Mouse (Mus musculus) midbrain, embryonic 13.5 days (tissue): Measurements from ENCODE around the gene Stmn1. TPM values are rescaled to one million over a fixed set of nuclear protein-coding genes. Genes with fewer than 3 reads are reported as not detected.

Experiments used
- ATAC-seq: fragments of 200-750 bp; cut with Nextera tagmentation; 2 replicates; pipeline ENCODE4 v1.8.0; 2017; ENCODE audit warnings: mild to moderate bottlenecking, moderate TSS enrichment, moderate library complexity
- H3K27ac ChIP-seq: fragments of 300-500 bp; sonication (generic); 2 replicates; pipeline ENCODE4 v1.5.1; 2015; ENCODE audit warnings: inconsistent platforms, mild to moderate bottlenecking, moderate library complexity
- H3K27me3 ChIP-seq: fragments of 300-500 bp; sonication (generic); 2 replicates; pipeline ENCODE4 v1.6.1; 2015; ENCODE audit warnings: mild to moderate bottlenecking, inconsistent platforms
- H3K36me3 ChIP-seq: fragments of 300-500 bp; sonication (generic); 2 replicates; pipeline ENCODE4 v1.6.1; 2015; ENCODE audit warnings: mild to moderate bottlenecking, inconsistent platforms
- H3K4me1 ChIP-seq: fragments of 300-500 bp; sonication (generic); replicated peaks from 2 replicates; pipeline ENCODE4 v1.6.1; 2015; ENCODE audit warnings: inconsistent platforms
- H3K4me2 ChIP-seq: fragments of 300-500 bp; sonication (generic); replicated peaks from 2 replicates; pipeline ENCODE4 v1.6.1; 2015; ENCODE audit warnings: moderate library complexity, mild to moderate bottlenecking, inconsistent platforms
- H3K4me3 ChIP-seq: fragments of 300-500 bp; sonication (generic); replicated peaks from 2 replicates; pipeline ENCODE4 v1.5.1; 2015; ENCODE audit warnings: mild to moderate bottlenecking, inconsistent platforms
- H3K9ac ChIP-seq: fragments of 300-500 bp; sonication (generic); replicated peaks from 2 replicates; pipeline ENCODE4 v1.6.1; 2015; ENCODE audit warnings: mild to moderate bottlenecking, inconsistent platforms
- H3K9me3 ChIP-seq: fragments of 300-500 bp; sonication (generic); 2 replicates; pipeline ENCODE4 v1.6.1; 2016; ENCODE audit warnings: mild to moderate bottlenecking, inconsistent platforms
- WGBS: fragments of 180-500 bp; shearing (Covaris S2); methylation state at CpG from one replicate; pipeline ENCODE4 v1.1.7; 2015; 5-methylcytosine and 5-hydroxymethylcytosine counted together
- polyA plus RNA-seq: library from polyadenylated mRNA; unstranded; fragments of >200 nt; fragmentation: Nextera tagmentation; extraction: Ambion mirVana; gene quantifications from 2 replicates; pipeline ENCODE4 v1.2.1, GENCODE M21; 2015

Gene Stmn1
- polyA plus RNA-seq, 1 experiment from 2014 or later = 7,568 TPM

DNA sequence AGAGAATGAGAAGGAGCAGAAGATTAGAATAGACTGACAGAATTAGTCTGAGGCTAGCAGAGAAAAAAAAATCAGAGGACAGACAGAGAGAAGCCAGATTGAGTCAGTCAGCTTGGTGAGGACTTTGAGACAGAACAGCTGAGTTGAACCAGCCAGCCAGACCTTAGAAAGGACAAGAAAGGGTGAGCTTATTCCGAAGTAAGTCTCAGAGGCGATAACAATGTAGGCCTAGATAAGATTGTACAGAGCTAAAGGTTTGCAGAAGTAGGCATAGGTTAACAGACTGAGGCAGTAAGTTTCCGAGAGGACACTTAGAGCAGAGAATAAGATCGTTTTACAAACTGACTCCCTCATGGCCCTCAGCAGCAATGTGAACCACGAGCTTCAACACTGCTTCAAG lies 6.9 kb upstream of the Stmn1 start:
- H3K9me3 ChIP-seq = no peaks in the 10 kb centered on the region
- no peak overlapping the region for H3K4me2 ChIP-seq
- no peak overlapping the region for H3K9ac ChIP-seq
- WGBS = 89% methylated on average over 5 of the region's 5 CpGs
- H3K36me3 ChIP-seq = no peaks in the 10 kb centered on the region
- ATAC-seq = no peak
- no peaks in the 10 kb centered on the region for H3K27me3 ChIP-seq
- no peak overlapping the region for H3K27ac ChIP-seq
- H3K4me1 ChIP-seq = peaks cover 20% of the 10 kb centered on the region
- H3K4me3 ChIP-seq = no peak overlapping the region

DNA sequence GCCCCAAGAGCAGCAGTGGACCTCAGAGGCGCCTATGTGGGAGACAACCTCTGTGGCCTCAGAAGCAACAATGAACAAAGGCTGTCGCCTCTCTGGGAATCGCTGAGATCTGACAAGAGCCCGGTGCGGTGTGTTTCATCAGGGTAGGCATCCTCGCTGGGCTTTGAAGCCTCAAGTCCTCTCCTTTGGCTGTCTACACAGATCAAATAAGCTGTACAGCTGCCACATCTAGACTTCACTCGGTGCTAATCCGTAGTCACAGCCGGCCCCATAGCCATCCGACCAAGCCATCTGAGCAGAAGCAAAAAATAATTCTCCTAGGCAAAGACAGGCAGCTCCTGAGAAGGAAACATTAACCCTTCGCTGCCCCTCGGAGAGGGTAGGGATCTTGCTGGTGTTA lies 2.3 kb upstream of the Stmn1 start:
- Histone ChIP-seq H3K4me3 (peak overlapping the region; percentile 16), H3K27me3 (no peaks in the 10 kb centered on the region), H3K4me2 (peak overlapping the region; percentile 85), H3K9ac (peak overlapping the region; percentile 52), H3K9me3 (no peaks in the 10 kb centered on the region), H3K36me3 (peaks cover 2% of the 10 kb centered on the region), H3K4me1 (peaks cover 35% of the 10 kb centered on the region), H3K27ac (peak overlapping the region; percentile 99)
- 20% methylated on average over 12 of the region's 12 CpGs for WGBS
- no peak for ATAC-seq

DNA sequence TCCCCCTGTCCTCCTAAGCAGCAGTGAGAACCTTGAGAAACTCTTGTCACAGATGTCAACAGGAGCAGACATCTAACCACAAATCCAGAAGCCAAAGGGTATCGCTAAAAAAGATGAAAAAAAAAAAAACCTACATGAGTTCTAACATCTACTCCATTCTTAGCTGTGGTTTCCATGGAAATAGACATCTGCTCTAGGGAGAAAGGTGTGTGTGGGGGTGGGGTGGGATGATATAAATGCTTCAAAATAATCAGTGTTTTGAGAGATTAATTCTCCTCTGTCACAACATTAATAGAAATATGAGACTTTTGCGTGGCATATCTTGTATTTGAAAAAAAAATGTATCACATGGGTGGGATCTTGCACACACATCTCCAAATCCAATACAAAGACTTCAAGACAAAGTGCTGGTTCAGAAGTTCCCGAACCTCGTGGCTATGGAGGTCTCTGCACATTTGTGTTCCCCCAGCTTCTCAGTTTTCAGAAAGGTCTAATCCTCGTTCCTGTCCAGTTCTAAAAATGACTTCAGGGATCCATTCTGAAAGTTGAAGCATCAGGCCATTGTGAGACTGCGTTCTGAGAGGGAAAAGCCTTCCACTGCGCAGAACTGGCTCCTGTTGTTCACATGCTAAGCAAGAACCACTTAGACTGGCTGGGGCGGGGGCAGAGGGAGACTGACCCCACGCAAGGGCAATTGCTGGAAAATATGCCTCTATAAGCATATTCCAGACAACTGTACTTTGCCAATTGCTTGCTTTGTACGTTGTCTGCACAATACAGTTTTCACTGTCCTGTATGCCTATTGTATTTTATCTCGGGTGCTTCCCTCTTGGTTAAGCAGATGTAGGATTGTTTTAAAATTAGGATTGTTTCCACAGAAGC lies 1.5 kb upstream of the Stmn1 start:
- WGBS = 45% methylated on average over 11 of the region's 11 CpGs
- peak overlapping the region; percentile 99 for H3K27ac ChIP-seq
- H3K4me1 ChIP-seq = peaks cover 43% of the 10 kb centered on the region
- H3K36me3 ChIP-seq = peaks cover 9% of the 10 kb centered on the region
- H3K4me3 ChIP-seq = peak overlapping the region; percentile 63
- no peaks in the 10 kb centered on the region for H3K27me3 ChIP-seq
- ATAC-seq = no peak
- peak overlapping the region; percentile 93 for H3K9ac ChIP-seq
- no peaks in the 10 kb centered on the region for H3K9me3 ChIP-seq
- peak overlapping the region; percentile 85 for H3K4me2 ChIP-seq

DNA sequence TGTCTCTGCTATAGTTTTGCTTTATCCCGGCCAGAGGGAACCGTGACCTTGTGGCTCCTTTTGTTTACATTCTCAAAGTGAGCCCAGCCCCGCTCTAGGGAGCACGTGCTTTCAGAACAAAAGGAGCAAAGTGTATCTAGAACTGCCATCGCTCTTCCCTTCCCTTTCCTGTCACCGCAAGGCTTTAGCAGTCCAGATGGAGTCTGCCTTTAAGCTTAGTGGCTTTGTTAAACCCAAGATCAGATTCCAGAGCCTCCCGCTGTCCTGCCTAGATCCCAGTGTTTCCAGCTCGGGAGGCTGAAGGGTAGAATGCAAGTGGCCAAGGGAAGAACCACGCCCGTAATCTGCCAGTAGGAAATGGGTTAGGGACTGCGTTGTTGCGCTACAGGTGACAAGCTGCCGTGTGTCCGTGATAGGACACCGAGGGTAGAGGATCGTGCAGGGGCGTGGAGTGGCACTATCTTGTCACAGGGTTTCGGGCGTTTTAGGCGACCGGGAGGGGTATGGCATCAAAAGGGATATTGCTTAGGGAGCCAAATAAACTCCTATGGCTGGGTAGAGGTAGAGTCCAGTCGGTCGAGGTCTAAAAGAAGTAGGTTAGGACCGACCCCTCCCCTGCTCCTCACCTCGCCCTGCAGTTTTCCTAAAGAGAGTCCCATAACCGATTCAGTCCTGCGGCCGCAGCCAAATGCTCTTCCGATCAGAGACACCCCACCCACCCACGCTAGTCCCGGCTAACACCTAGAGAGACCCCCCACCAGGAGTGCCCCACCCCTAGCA lies 495 bp upstream of the Stmn1 start:
- ATAC-seq = peak; percentile 37
- peaks cover 52% of the 10 kb centered on the region for H3K4me1 ChIP-seq
- no peaks in the 10 kb centered on the region for H3K9me3 ChIP-seq
- H3K27me3 ChIP-seq = no peaks in the 10 kb centered on the region
- H3K4me2 ChIP-seq = peak overlapping the region; percentile 85
- H3K9ac ChIP-seq = peak overlapping the region; percentile 93
- H3K36me3 ChIP-seq = peaks cover 18% of the 10 kb centered on the region
- under 1% methylated on average over 31 of the region's 31 CpGs for WGBS
- H3K4me3 ChIP-seq = peak overlapping the region; percentile 63
- H3K27ac ChIP-seq = peak overlapping the region; percentile 99

- no peaks in the 10 kb centered on the region for H3K9me3 ChIP-seq
- H3K4me1 ChIP-seq = peaks cover 59% of the 10 kb centered on the region
- under 1% methylated on average over 64 of the region's 68 CpGs for WGBS
- H3K9ac ChIP-seq = peak overlapping the region; percentile 93
- H3K4me2 ChIP-seq = peak overlapping the region; percentile 85
- H3K27ac ChIP-seq = peak overlapping the region; percentile 99
- H3K36me3 ChIP-seq = peaks cover 25% of the 10 kb centered on the region
- H3K27me3 ChIP-seq = no peaks in the 10 kb centered on the region
- ATAC-seq = peak; percentile 81
- H3K4me3 ChIP-seq = peak overlapping the region; percentile 63
Observed at GRCm38 (mm10) chr4:134468578-134469266, 602 bp downstream of the Stmn1 start.

GRCm38 (mm10) chr4:134469341-134469796 lies 1.2 kb downstream of the Stmn1 start:
- H3K27ac ChIP-seq = peak overlapping the region; percentile 99
- H3K36me3 ChIP-seq = peaks cover 31% of the 10 kb centered on the region
- peak overlapping the region; percentile 63 for H3K4me3 ChIP-seq
- H3K4me1 ChIP-seq = peaks cover 65% of the 10 kb centered on the region
- H3K27me3 ChIP-seq = no peaks in the 10 kb centered on the region
- H3K9ac ChIP-seq = peak overlapping the region; percentile 93
- H3K4me2 ChIP-seq = peak overlapping the region; percentile 85
- ATAC-seq = peak; percentile 36
- 4% methylated on average over 6 of the region's 6 CpGs for WGBS
- H3K9me3 ChIP-seq = no peaks in the 10 kb centered on the region

DNA sequence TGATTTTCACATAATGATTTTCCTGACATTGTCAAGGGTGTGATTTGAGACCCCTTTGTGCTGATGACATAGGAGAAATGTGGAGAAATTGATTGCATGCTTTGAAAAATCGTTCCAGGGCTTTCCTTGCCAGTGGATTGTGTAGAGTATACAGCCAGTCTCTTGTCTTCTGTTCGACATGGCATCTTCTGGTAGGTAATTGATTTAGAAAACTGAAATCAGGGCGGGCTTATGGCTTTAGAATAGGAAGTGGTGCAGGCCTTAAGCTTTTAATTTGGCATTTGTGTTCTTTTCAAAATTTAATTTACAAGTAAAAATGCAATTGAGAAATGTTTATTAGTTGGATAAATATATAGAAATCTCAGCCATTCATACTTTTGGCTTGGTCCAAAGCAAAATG lies 1.9 kb downstream of the Stmn1 start:
- H3K9ac ChIP-seq = peak overlapping the region; percentile 93
- H3K27ac ChIP-seq = peak overlapping the region; percentile 99
- no peak for ATAC-seq
- H3K9me3 ChIP-seq = no peaks in the 10 kb centered on the region
- peak overlapping the region; percentile 63 for H3K4me3 ChIP-seq
- no peaks in the 10 kb centered on the region for H3K27me3 ChIP-seq
- H3K36me3 ChIP-seq = peaks cover 38% of the 10 kb centered on the region
- WGBS = 27% methylated on average over 3 of the region's 3 CpGs
- peaks cover 65% of the 10 kb centered on the region for H3K4me1 ChIP-seq
- peak overlapping the region; percentile 85 for H3K4me2 ChIP-seq

- Histone ChIP-seq H3K27me3 (no peaks in the 10 kb centered on the region), H3K27ac (peak overlapping the region; percentile 82), H3K9me3 (no peaks in the 10 kb centered on the region), H3K4me3 (peak overlapping the region; percentile 63), H3K36me3 (peaks cover 52% of the 10 kb centered on the region), H3K4me2 (peak overlapping the region; percentile 85), H3K9ac (peak overlapping the region; percentile 93), H3K4me1 (peaks cover 52% of the 10 kb centered on the region)
- no peak for ATAC-seq
Observed at GRCm38 (mm10) chr4:134471469-134471868, 3.3 kb downstream of the Stmn1 start.

DNA sequence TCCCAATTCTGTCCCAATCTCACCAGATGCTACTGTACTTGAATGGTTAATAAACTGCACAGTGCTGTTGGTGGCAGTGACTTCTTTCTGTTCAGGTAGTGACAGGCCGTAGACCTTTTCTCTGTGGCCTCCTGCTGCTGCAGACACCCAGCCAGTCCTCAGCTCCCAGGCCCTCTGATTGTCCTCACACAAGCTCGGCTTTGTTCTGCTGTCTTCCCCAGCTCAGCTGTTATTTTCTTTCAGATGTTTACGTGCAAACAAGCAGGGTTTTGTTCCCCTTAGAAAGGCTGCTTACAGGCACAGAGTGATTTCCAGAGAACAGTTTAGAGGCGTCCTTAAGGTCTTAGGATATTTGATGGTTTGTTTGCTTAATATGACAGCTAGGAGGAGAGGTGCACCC lies 5.6 kb downstream of the Stmn1 start:
- H3K36me3 ChIP-seq = peaks cover 63% of the 10 kb centered on the region
- peak overlapping the region; percentile 42; the same call in 1 of the 2 replicates for H3K9ac ChIP-seq
- H3K4me3 ChIP-seq = no peak overlapping the region

DNA sequence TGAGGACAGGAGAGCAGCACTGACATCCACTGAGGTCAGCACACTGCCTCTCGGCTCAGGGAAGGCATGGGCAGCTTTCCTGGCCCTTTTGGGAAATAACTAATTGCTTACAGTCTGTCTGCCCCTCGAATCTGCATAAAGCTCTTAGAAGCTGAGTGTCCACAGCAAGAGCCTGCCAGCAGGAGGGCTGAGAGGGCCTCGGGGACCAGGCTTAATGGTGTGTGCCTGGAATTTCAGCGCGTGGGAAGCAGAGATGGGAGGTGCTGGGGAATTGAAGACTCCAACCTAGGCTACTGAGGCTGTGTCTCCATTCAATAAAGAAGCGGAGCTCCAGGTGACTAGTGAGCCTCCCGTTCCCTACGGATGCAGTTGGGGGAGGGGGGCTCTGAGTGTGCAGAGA lies 6.1 kb downstream of the Stmn1 start:
- H3K36me3 ChIP-seq = peaks cover 63% of the 10 kb centered on the region
- H3K27me3 ChIP-seq = no peaks in the 10 kb centered on the region
- peak overlapping the region; percentile 76 for H3K27ac ChIP-seq
- H3K9ac ChIP-seq = peak overlapping the region; percentile 42
- H3K4me3 ChIP-seq = 0 out of 2 replicates have a peak overlapping the region, but pooled peaks have one; percentile 2
- WGBS = 33% methylated on average over 8 of the region's 8 CpGs
- ATAC-seq = no peak
- peak overlapping the region; percentile 2 for H3K4me2 ChIP-seq
- H3K4me1 ChIP-seq = peaks cover 55% of the 10 kb centered on the region
- no peaks in the 10 kb centered on the region for H3K9me3 ChIP-seq

More for the DNA sequence above, 5.6 kb downstream of the Stmn1 start:
- peak overlapping the region; percentile 2 for H3K4me2 ChIP-seq
- H3K4me1 ChIP-seq = peaks cover 51% of the 10 kb centered on the region
- peak overlapping the region; percentile 76 for H3K27ac ChIP-seq
- 62% methylated on average over 4 of the region's 4 CpGs for WGBS
- no peaks in the 10 kb centered on the region for H3K27me3 ChIP-seq
- H3K9me3 ChIP-seq = no peaks in the 10 kb centered on the region
- ATAC-seq = no peak

- Histone ChIP-seq H3K4me1 (peaks cover 44% of the 10 kb centered on the region), H3K36me3 (peaks cover 52% of the 10 kb centered on the region), H3K27me3 (no peaks in the 10 kb centered on the region), H3K9ac (no peak overlapping the region), H3K27ac (peak overlapping the region; percentile 69), H3K4me2 (no peak overlapping the region), H3K4me3 (no peak overlapping the region), H3K9me3 (no peaks in the 10 kb centered on the region)
- ATAC-seq = no peak
- 93% methylated on average over 8 of the region's 8 CpGs for WGBS
Observed at GRCm38 (mm10) chr4:134476899-134477298, 8.8 kb downstream of the Stmn1 start.
